Mouse (Mus musculus) brown adipose tissue, adult 24 weeks (tissue): ENCODE data around the gene Ndrg3. TPM values are rescaled to one million over a fixed set of nuclear protein-coding genes. Genes with fewer than 3 reads are reported as not detected.

ENCODE experiments used
- H3K27ac ChIP-seq: fragments of 200-500 bp; replicated peaks from 2 replicates; pipeline ENCODE4 v1.5.1; 2012; ENCODE audit warnings: low read depth, mild to moderate bottlenecking, low read length
- H3K4me1 ChIP-seq: fragments of 200-500 bp; 2 replicates; pipeline ENCODE4 v1.6.1; 2012; ENCODE audit warnings: low read length, mixed read lengths; ENCODE audit not compliant: control insufficient read depth, insufficient read depth, insufficient read length
- H3K4me3 ChIP-seq: fragments of 200-500 bp; 2 replicates; pipeline ENCODE4 v1.5.1; 2012; ENCODE audit warnings: low read depth, mild to moderate bottlenecking, low read length, moderate library complexity; ENCODE audit not compliant: insufficient read depth
- polyA plus RNA-seq: library from polyadenylated mRNA; stranded (reverse); fragments of >200 nt; gene quantifications from 2 replicates; pipeline ENCODE4 v1.2.4, GENCODE M21; 2012; ENCODE audit not compliant: missing spikeins, insufficient read depth, insufficient read length

Ndrg3 gene
- 97.6 and 181 TPM in 2 replicates for polyA plus RNA-seq

GRCm38 (mm10) chr2:156991470-156992319, at the start of gene Ndrg3:
Ndrg3 (minus strand) TSS chr2:156992056.
- H3K4me3 ChIP-seq: peak within 1 kb of the TSS; percentile 86
- no peaks in the 10 kb centered on the region for H3K4me1 ChIP-seq
- peak within 1 kb of the TSS; percentile 28 for H3K27ac ChIP-seq

- peaks cover 4% of the 10 kb centered on the region for H3K4me1 ChIP-seq
Measured at GRCm38 (mm10) chr2:157041421-157041820, 49.6 kb upstream of the Ndrg3 start.

GRCm38 (mm10) chr2:157040649-157041046, 48.8 kb upstream of the Ndrg3 start:
- Histone ChIP-seq H3K4me1 (peaks cover 5% of the 10 kb centered on the region), H3K27ac (no peak overlapping the region)

More at GRCm38 (mm10) chr2:157041421-157041820, 49.6 kb upstream of the Ndrg3 start:
- no peak overlapping the region for H3K4me3 ChIP-seq
- no peak overlapping the region for H3K27ac ChIP-seq

GRCm38 (mm10) chr2:157039900-157040648, 48.2 kb upstream of the Ndrg3 start:
- H3K4me1 ChIP-seq: peaks cover 5% of the 10 kb centered on the region
- H3K27ac ChIP-seq: no peak overlapping the region
- H3K4me3 ChIP-seq: no peak overlapping the region

More at GRCm38 (mm10) chr2:157040649-157041046, 48.8 kb upstream of the Ndrg3 start:
- no peak overlapping the region for H3K4me3 ChIP-seq

GRCm38 (mm10) chr2:157037303-157037702, 45.4 kb upstream of the Ndrg3 start:
- no peak overlapping the region for H3K27ac ChIP-seq
- H3K4me3 ChIP-seq: no peak overlapping the region
- peaks cover 5% of the 10 kb centered on the region for H3K4me1 ChIP-seq

- Histone ChIP-seq H3K4me1 (peaks cover 5% of the 10 kb centered on the region), H3K4me3 (no peak overlapping the region), H3K27ac (peak overlapping the region; percentile 42)
Measured at GRCm38 (mm10) chr2:157036400-157036799, 44.5 kb upstream of the Ndrg3 start.

GRCm38 (mm10) chr2:157035371-157035770, 43.5 kb upstream of the Ndrg3 start:
- Histone ChIP-seq H3K4me3 (no peak overlapping the region), H3K4me1 (peaks cover 5% of the 10 kb centered on the region)

GRCm38 (mm10) chr2:157030804-157031203, 38.9 kb upstream of the Ndrg3 start:
- Histone ChIP-seq H3K4me1 (no peaks in the 10 kb centered on the region), H3K4me3 (no peak overlapping the region), H3K27ac (no peak overlapping the region)

More at GRCm38 (mm10) chr2:157035371-157035770, 43.5 kb upstream of the Ndrg3 start:
- H3K27ac ChIP-seq: no peak overlapping the region

GRCm38 (mm10) chr2:157028261-157028660, 36.4 kb upstream of the Ndrg3 start:
- Histone ChIP-seq H3K4me3 (no peak overlapping the region), H3K4me1 (no peaks in the 10 kb centered on the region), H3K27ac (no peak overlapping the region)

- H3K27ac ChIP-seq: no peak overlapping the region
- no peaks in the 10 kb centered on the region for H3K4me1 ChIP-seq
- H3K4me3 ChIP-seq: no peak overlapping the region
Measured at GRCm38 (mm10) chr2:157027106-157028008, 35.5 kb upstream of the Ndrg3 start.

- Histone ChIP-seq H3K4me3 (no peak overlapping the region), H3K4me1 (no peaks in the 10 kb centered on the region), H3K27ac (no peak overlapping the region)
Measured at GRCm38 (mm10) chr2:157021156-157021555, 29.3 kb upstream of the Ndrg3 start.

- Histone ChIP-seq H3K4me3 (no peak overlapping the region), H3K4me1 (no peaks in the 10 kb centered on the region), H3K27ac (no peak overlapping the region)
Measured at GRCm38 (mm10) chr2:157019228-157019627, 27.4 kb upstream of the Ndrg3 start.

GRCm38 (mm10) chr2:157016529-157017270, 24.8 kb upstream of the Ndrg3 start:
- Histone ChIP-seq H3K4me3 (no peak overlapping the region), H3K4me1 (no peaks in the 10 kb centered on the region), H3K27ac (no peak overlapping the region)

- Histone ChIP-seq H3K4me1 (0 out of 2 replicates have a peak, but pooled peaks cover 3% of the 10 kb centered on the region), H3K4me3 (no peak overlapping the region)
Measured at GRCm38 (mm10) chr2:157012341-157012740, 20.5 kb upstream of the Ndrg3 start.

More at GRCm38 (mm10) chr2:157012341-157012740, 20.5 kb upstream of the Ndrg3 start:
- H3K27ac ChIP-seq: no peak overlapping the region
